Mouse (Mus musculus) erythroblast, embryonic 14.5 days (primary cell): Measurements from ENCODE around the gene Rabggta.

Experiments
- GATA1 ChIP-seq: IDR thresholded peaks from 2 replicates; pipeline ENCODE4 v1.6.1; 2012; ENCODE audit warnings: low read length, inconsistent platforms, mixed read lengths
- TAL1 ChIP-seq: IDR thresholded peaks from 3 replicates; pipeline ENCODE4 v1.6.1; 2012; ENCODE audit warnings: low read length, inconsistent platforms, mixed read lengths

DNA sequence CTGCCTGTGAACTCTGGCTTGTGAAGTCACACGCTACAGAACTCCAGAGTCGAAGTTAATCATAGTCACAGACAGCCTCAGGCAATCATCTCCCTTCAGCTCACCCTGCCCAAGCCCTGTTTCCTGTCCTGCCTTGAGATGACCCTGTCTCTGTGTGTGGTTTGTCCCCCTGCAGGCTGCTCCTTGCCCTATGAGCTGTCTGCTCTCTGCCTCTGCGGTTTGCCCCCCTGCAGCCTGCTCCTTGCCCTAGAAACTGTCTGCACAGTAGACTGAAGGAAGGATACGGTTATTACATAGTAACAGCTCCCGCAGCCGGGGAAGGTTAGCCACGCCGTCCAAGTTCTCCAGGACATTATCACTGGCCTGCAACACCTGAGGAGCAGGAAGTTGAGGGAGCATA lies 5.2 kb downstream of the Rabggta start:
- no peak for TF ChIP-seq GATA1
- TF ChIP-seq TAL1: no peak
